Mouse (Mus musculus): ENCODE measurements around the gene Olfr1132. TPM values are rescaled to one million over a fixed set of nuclear protein-coding genes. Genes with fewer than 3 reads are reported as not detected.
"Not testable (repeated sequence)": the region's sequence is repeated elsewhere in the genome, so short reads cannot be mapped to it uniquely, and the experiment has no call there.

Olfr1132 gene
- total RNA-seq (2021) = not detected
- polyA plus RNA-seq (2012; rRNA removed) = not detected in 2 replicates
- long read RNA-seq = 0 reads

DNA sequence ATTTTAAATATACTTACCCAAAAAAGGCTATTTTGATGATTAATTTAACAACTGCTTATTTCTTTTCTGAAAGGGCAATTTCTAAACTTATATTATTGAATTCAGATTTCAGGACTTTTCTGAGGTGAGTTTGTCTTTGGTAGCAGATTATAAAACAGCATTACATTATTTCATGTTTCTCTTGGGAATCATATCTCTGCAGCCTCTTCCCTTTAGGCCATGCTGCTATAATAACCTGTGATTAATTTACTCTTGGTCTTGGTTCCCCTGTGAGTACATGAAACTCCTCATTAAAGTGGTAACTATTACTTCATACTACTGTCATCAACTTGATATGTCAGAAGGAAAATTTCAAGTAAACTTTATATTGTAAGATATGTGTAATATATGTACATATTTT, at the start of gene Olfr1132:
Gene Olfr1132, minus strand, starts transcription at position 101 of the 400 bp plus-strand sequence.
- Histone ChIP-seq H3K79me2 (replicated peaks; ENCODE audit: control insufficient read depth, insufficient read depth, low read length) (no peaks in the 10 kb centered on the region), H3K27ac (no peak within 1 kb of the TSS), H3K9ac (ENCODE audit: low read depth, low read length) (no peak within 1 kb of the TSS), H3K27me3 (ENCODE audit: control insufficient read depth, insufficient read depth, low read length) (no peaks in the 10 kb centered on the region), H3K36me3 (ENCODE audit: control insufficient read depth, insufficient read depth, low read length) (no peaks in the 10 kb centered on the region), H3K4me1 (ENCODE audit: control insufficient read depth, insufficient read depth, low read length) (no peaks in the 10 kb centered on the region), H3K4me3 (no peak within 1 kb of the TSS)
- intact Hi-C loops (cut with DNase I) = no loop called here
- TF ChIP-seq POLR2A (IDR thresholded peaks at IDR 0.05; ENCODE audit: insufficient read depth, low read depth, low read length) = no peak
- TF ChIP-seq EP300 (IDR thresholded peaks at IDR 0.05; ENCODE audit: insufficient read depth, low read depth, low read length) = no peak
- TF ChIP-seq CTCF (IDR thresholded peaks at IDR 0.05) = no peak
- no peak for DNase-seq

DNA sequence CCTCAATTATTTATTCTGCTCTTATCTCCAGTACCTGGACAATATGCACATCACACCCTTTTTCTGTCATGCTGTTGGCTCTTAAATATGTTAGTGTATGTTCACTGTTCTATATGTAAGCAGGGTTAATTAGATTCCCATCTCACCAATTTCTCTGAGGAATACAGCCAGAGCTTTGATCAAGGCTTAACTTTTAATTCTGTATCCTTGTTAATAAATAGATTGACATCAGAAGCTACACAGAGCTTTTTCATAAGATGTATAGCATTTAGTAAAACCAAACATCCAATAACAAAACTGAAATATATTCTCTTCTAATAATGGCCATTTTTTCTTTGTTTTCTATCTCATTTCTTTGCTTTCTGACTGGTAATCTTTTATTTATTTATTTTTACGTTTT, 36.2 kb upstream of the Olfr1132 start, which contains the start of gene Olfr1135:
Gene Olfr1135, minus strand, starts transcription at position 101 of the 400 bp plus-strand sequence.
- H3K9ac ChIP-seq (ENCODE audit: low read depth, low read length) = no peak within 1 kb of the TSS
- no peaks in the 10 kb centered on the region for H3K4me1 ChIP-seq (ENCODE audit: control insufficient read depth, insufficient read depth, low read length)
- DNase-seq = no peak
- H3K79me2 ChIP-seq (replicated peaks; ENCODE audit: control insufficient read depth, insufficient read depth, low read length) = no peaks in the 10 kb centered on the region
- H3K27ac ChIP-seq = no peak within 1 kb of the TSS
- TF ChIP-seq CTCF (IDR thresholded peaks at IDR 0.05) (no peak), EP300 (IDR thresholded peaks at IDR 0.05; ENCODE audit: insufficient read depth, low read depth, low read length) (no peak), POLR2A (IDR thresholded peaks at IDR 0.05; ENCODE audit: insufficient read depth, low read depth, low read length) (no peak)
- H3K4me3 ChIP-seq = no peak within 1 kb of the TSS
- no peaks in the 10 kb centered on the region for H3K27me3 ChIP-seq (ENCODE audit: control insufficient read depth, insufficient read depth, low read length)
- no peaks in the 10 kb centered on the region for H3K36me3 ChIP-seq (ENCODE audit: control insufficient read depth, insufficient read depth, low read length)
- intact Hi-C loops (cut with DNase I) = no loop called here
- WGBS = 4% methylated on average over 1 of the region's 1 CpGs

GRCm38 (mm10) chr2:87658360-87658759, 21.0 kb upstream of the Olfr1132 start, which contains the start of gene Olfr1134:
Gene Olfr1134 (minus strand): TSS chr2:87658460.
- Histone ChIP-seq H3K4me3 (no peak within 1 kb of the TSS), H3K27ac (no peak within 1 kb of the TSS), H3K27me3 (ENCODE audit: control insufficient read depth, insufficient read depth, low read length) (no peaks in the 10 kb centered on the region), H3K9ac (ENCODE audit: low read depth, low read length) (no peak within 1 kb of the TSS), H3K36me3 (ENCODE audit: control insufficient read depth, insufficient read depth, low read length) (no peaks in the 10 kb centered on the region), H3K79me2 (replicated peaks; ENCODE audit: control insufficient read depth, insufficient read depth, low read length) (no peaks in the 10 kb centered on the region), H3K4me1 (ENCODE audit: control insufficient read depth, insufficient read depth, low read length) (no peaks in the 10 kb centered on the region)
- intact Hi-C loops (cut with DNase I) = no loop called here
- no peak for DNase-seq
- WGBS = 63% methylated on average over 2 of the region's 2 CpGs
- no peak for TF ChIP-seq EP300 (IDR thresholded peaks at IDR 0.05; ENCODE audit: insufficient read depth, low read depth, low read length)
- TF ChIP-seq CTCF (IDR thresholded peaks at IDR 0.05) = no peak
- TF ChIP-seq POLR2A (IDR thresholded peaks at IDR 0.05; ENCODE audit: insufficient read depth, low read depth, low read length) = no peak

GRCm38 (mm10) chr2:87647274-87647673, 9.9 kb upstream of the Olfr1132 start, which contains the start of gene Olfr1133:
Gene Olfr1133 (minus strand): TSS chr2:87647374.
- Histone ChIP-seq H3K36me3 (ENCODE audit: control insufficient read depth, insufficient read depth, low read length) (no peaks in the 10 kb centered on the region), H3K27me3 (ENCODE audit: control insufficient read depth, insufficient read depth, low read length) (no peaks in the 10 kb centered on the region), H3K4me1 (ENCODE audit: control insufficient read depth, insufficient read depth, low read length) (no peaks in the 10 kb centered on the region), H3K79me2 (replicated peaks; ENCODE audit: control insufficient read depth, insufficient read depth, low read length) (no peaks in the 10 kb centered on the region), H3K4me3 (no peak within 1 kb of the TSS), H3K27ac (no peak within 1 kb of the TSS), H3K9ac (ENCODE audit: low read depth, low read length) (no peak within 1 kb of the TSS)
- DNase-seq = no peak
- TF ChIP-seq CTCF (IDR thresholded peaks at IDR 0.05) (no peak), EP300 (IDR thresholded peaks at IDR 0.05; ENCODE audit: insufficient read depth, low read depth, low read length) (no peak), POLR2A (IDR thresholded peaks at IDR 0.05; ENCODE audit: insufficient read depth, low read depth, low read length) (no peak)
- intact Hi-C loops (cut with DNase I) = no loop called here

GRCm38 (mm10) chr2:87642441-87642840, 5.1 kb upstream of the Olfr1132 start:
- Histone ChIP-seq H3K79me2 (replicated peaks; ENCODE audit: control insufficient read depth, insufficient read depth, low read length) (no peaks in the 10 kb centered on the region), H3K4me3 (no peak overlapping the region), H3K36me3 (ENCODE audit: control insufficient read depth, insufficient read depth, low read length) (no peaks in the 10 kb centered on the region), H3K27ac (no peak overlapping the region), H3K27me3 (ENCODE audit: control insufficient read depth, insufficient read depth, low read length) (no peaks in the 10 kb centered on the region), H3K9ac (ENCODE audit: low read depth, low read length) (no peak overlapping the region), H3K4me1 (ENCODE audit: control insufficient read depth, insufficient read depth, low read length) (no peaks in the 10 kb centered on the region)
- no peak for DNase-seq
- TF ChIP-seq CTCF (IDR thresholded peaks at IDR 0.05) (no peak), POLR2A (IDR thresholded peaks at IDR 0.05; ENCODE audit: insufficient read depth, low read depth, low read length) (no peak), EP300 (IDR thresholded peaks at IDR 0.05; ENCODE audit: insufficient read depth, low read depth, low read length) (no peak)
- intact Hi-C loops (cut with DNase I) = no loop called here

- 44% methylated on average over 3 of the region's 3 CpGs for WGBS
- H3K27me3 ChIP-seq (ENCODE audit: control insufficient read depth, insufficient read depth, low read length) = no peaks in the 10 kb centered on the region
- no peak for TF ChIP-seq EP300 (IDR thresholded peaks at IDR 0.05; ENCODE audit: insufficient read depth, low read depth, low read length)
- TF ChIP-seq CTCF (IDR thresholded peaks at IDR 0.05) = no peak
- no peak for TF ChIP-seq POLR2A (IDR thresholded peaks at IDR 0.05; ENCODE audit: insufficient read depth, low read depth, low read length)
- intact Hi-C loops (cut with DNase I) = no loop called here
- H3K4me3 ChIP-seq = no peak within 1 kb of the TSS
- H3K27ac ChIP-seq = no peak within 1 kb of the TSS
- no peak within 1 kb of the TSS for H3K9ac ChIP-seq (ENCODE audit: low read depth, low read length)
- H3K36me3 ChIP-seq (ENCODE audit: control insufficient read depth, insufficient read depth, low read length) = no peaks in the 10 kb centered on the region
- no peaks in the 10 kb centered on the region for H3K4me1 ChIP-seq (ENCODE audit: control insufficient read depth, insufficient read depth, low read length)
- no peaks in the 10 kb centered on the region for H3K79me2 ChIP-seq (replicated peaks; ENCODE audit: control insufficient read depth, insufficient read depth, low read length)
- no peak for DNase-seq
Observed at GRCm38 (mm10) chr2:87626804-87627203, 10.5 kb downstream of the Olfr1132 start, which contains the start of gene Olfr1131. Gene Olfr1131 (plus strand): TSS chr2:87627104.

- H3K27me3 ChIP-seq (ENCODE audit: control insufficient read depth, insufficient read depth, low read length); H3K4me3 ChIP-seq; H3K79me2 ChIP-seq (replicated peaks; ENCODE audit: control insufficient read depth, insufficient read depth, low read length); H3K36me3 ChIP-seq (ENCODE audit: control insufficient read depth, insufficient read depth, low read length); intact Hi-C loops (cut with DNase I); DNase-seq; H3K27ac ChIP-seq; H3K9ac ChIP-seq (ENCODE audit: low read depth, low read length); H3K4me1 ChIP-seq (ENCODE audit: control insufficient read depth, insufficient read depth, low read length): not testable (repeated sequence)
Observed at GRCm38 (mm10) chr2:87605912-87606311, 31.4 kb downstream of the Olfr1132 start, which contains the start of gene Olfr1130. Gene Olfr1130 (plus strand): TSS chr2:87606212.
